In genomic region chr9:32400662-32401161, GRCm38 (mm10) we compare ENCODE assay signal across 10 mouse cellular contexts. TPM values are rescaled to one million over a fixed set of nuclear protein-coding genes. Genes with fewer than 3 reads are reported as not detected.
A peak's percentile ranks its signal among the peaks of the same experiment; 100 is the strongest.
DNase-seq lines count a peak whose midpoint lies in the region; ATAC-seq and TF ChIP-seq lines count a peak whose summit lies in the region.
"Had no signal": no experiment of that assay in that cellular context is flagged by ENCODE, and none has a peak within 500 bp of the region (broad histone marks: within the 10 kb centered on the region; RNA-seq: fewer than 3 reads in every experiment).

No protein-coding gene starts in this region.

- peak; percentile 28 for ATAC-seq in granulocyte monocyte progenitor cell, adult 5-6 weeks (replicated peaks; ENCODE audit: poor library complexity, severe bottlenecking)
- peak; percentile 83 for ATAC-seq in liver, embryonic 15.5 days (ENCODE audit: insufficient read depth)
- ATAC-seq in activated CD4-positive, CD25-positive, alpha-beta regulatory T cell, adult 4 months = no peak

- H3K9ac ChIP-seq in MEL (ENCODE audit: control insufficient read depth, low read depth, low read length, poor library complexity, severe bottlenecking) = no peak overlapping the region
- no peak overlapping the region for H3K9ac ChIP-seq in liver, embryonic 15.5 days

- H3K4me2 ChIP-seq in liver, embryonic 15.5 days = peak overlapping the region; percentile 8; the same call in 1 of the 2 replicates

- no peak for TF ChIP-seq POLR2A in MEL (IDR thresholded peaks at IDR 0.05; ENCODE audit: control insufficient read depth in 1 of 2, insufficient read depth in 1 of 2, low read depth in 1 of 2, low read length in 2 of 2, poor library complexity in 1 of 2)

- peaks cover 0 to 2% of the 10 kb centered on the region in 2 experiments; a peak in 2 of 4 replicates for H3K36me3 ChIP-seq in MEL (ENCODE audit: control insufficient read depth in 1 of 2, insufficient read depth in 2 of 2, low read length in 2 of 2)
- H3K36me3 ChIP-seq in liver, embryonic 15.5 days (replicated peaks) = no peaks in the 10 kb centered on the region

- WGBS in liver, embryonic 15.5 days (ENCODE audit: insufficient replicate concordance) = 10% methylated on average over 5 of the region's 5 CpGs

- peak; percentile 46 for DNase-seq in MEL (ENCODE audit: low read depth, low spot score)
- DNase-seq in kidney, adult 11 months = peak; percentile 79
- no peak for DNase-seq in cerebellum, adult 8-10 months
- DNase-seq in retina, postnatal 1 day = no peak
- DNase-seq: right cerebral cortex, postnatal 4 days had no signal

- no peaks in the 10 kb centered on the region for H3K9me3 ChIP-seq in MEL (replicated peaks; ENCODE audit: insufficient read depth, low read length)
- no peaks in the 10 kb centered on the region for H3K9me3 ChIP-seq in liver, embryonic 15.5 days (replicated peaks)

- no peak overlapping the region for H3K4me3 ChIP-seq in MEL (ENCODE audit: control insufficient read depth in 1 of 2, insufficient read depth in 1 of 2, low read depth in 2 of 2, low read length in 2 of 2)
- H3K4me3 ChIP-seq in liver, embryonic 15.5 days (replicated peaks) = no peak overlapping the region

- TF ChIP-seq CTCF in MEL (IDR thresholded peaks at IDR 0.05 in 2 of 3, conservative IDR thresholded peaks at IDR 0.05 in 1 of 3; ENCODE audit: control insufficient read depth in 1 of 3, insufficient read depth in 1 of 3, low read depth in 2 of 3, low read length in 3 of 3, poor library complexity in 1 of 3, severe bottlenecking in 1 of 3) = no peak

- H3K27me3 ChIP-seq in MEL (ENCODE audit: control insufficient read depth in 1 of 2, insufficient read depth in 2 of 2, low read length in 2 of 2) = no peaks in the 10 kb centered on the region; a peak in 1 of 4 replicates
- no peaks in the 10 kb centered on the region for H3K27me3 ChIP-seq in liver, embryonic 15.5 days

- TF ChIP-seq EP300 in MEL (IDR thresholded peaks at IDR 0.05; ENCODE audit: low read depth in 1 of 2, low read length in 2 of 2) = peak in 1 of 2 experiments; percentile 60; a peak in 2 of 4 replicates

- no peak for TF ChIP-seq RAD21 in MEL (IDR thresholded peaks at IDR 0.05; ENCODE audit: low read depth, low read length)

- H3K4me1 ChIP-seq in MEL (ENCODE audit: control insufficient read depth in 1 of 2, insufficient read depth in 2 of 2, low read length in 2 of 2) = peaks cover 0 to 11% of the 10 kb centered on the region in 2 experiments; a peak in 2 of 4 replicates
- H3K4me1 ChIP-seq in liver, embryonic 15.5 days (replicated peaks) = peaks cover 5% of the 10 kb centered on the region

- no peak overlapping the region for H3K27ac ChIP-seq in MEL (ENCODE audit: control insufficient read depth, low read depth, low read length)
- peak overlapping the region; percentile 73 for H3K27ac ChIP-seq in liver, embryonic 15.5 days (replicated peaks)

- H3K79me2 ChIP-seq in MEL (ENCODE audit: control insufficient read depth, insufficient read depth, low read length, poor library complexity) = no peaks in the 10 kb centered on the region

TF ChIP-seq in MEL, 35 proteins besides CTCF, POLR2A, EP300 and RAD21:
- 0 out of 2 replicates have a peak, but pooled peaks have one; percentile 10 for TF ChIP-seq RCOR1 (IDR thresholded peaks at IDR 0.05; ENCODE audit: low read depth, low read length)
- no peak for TF ChIP-seq HCFC1 (IDR thresholded peaks at IDR 0.05; ENCODE audit: low read depth, low read length)
- TF ChIP-seq GATA1 (IDR thresholded peaks at IDR 0.05; ENCODE audit: low read depth, low read length) = peak; percentile 36; the same call in 1 of the 2 replicates

RNA-seq across cellular contexts. Expression of gene Kcnj1, which starts 28.4 kb away (rescaled TPM):
- total RNA-seq in MEL (2012; rRNA removed) = not detected in 2 replicates
- not detected for polyA plus RNA-seq in MEL (2012; ENCODE audit: insufficient read depth in 1 of 2, insufficient read length in 2 of 2, low read depth in 1 of 2, low replicate concordance in 2 of 2, missing spikeins in 1 of 2)
- not detected in 2 replicates for total RNA-seq in granulocyte monocyte progenitor cell, adult 5-6 weeks (2014; fragmentation: Nextera tagmentation)
- total RNA-seq in granulocyte monocyte progenitor cell, adult 5-6 weeks (2017) = not detected in 2 replicates
- not detected in 2 replicates for polyA plus RNA-seq in liver, embryonic 15.5 days (2015; fragmentation: Nextera tagmentation; extraction: Ambion mirVana)
- not detected for polyA plus RNA-seq in activated CD4-positive, CD25-positive, alpha-beta regulatory T cell, adult 4 months (2017; shearing (Covaris generic))
- total RNA-seq: layer of hippocampus, postnatal 25 days had no signal

RNA-seq across cellular contexts. Expression of gene Kcnj5, which starts 56.6 kb away (rescaled TPM):
- not detected in 2 replicates for total RNA-seq in MEL (2012; rRNA removed)
- not detected for polyA plus RNA-seq in MEL (2012; ENCODE audit: insufficient read depth in 1 of 2, insufficient read length in 2 of 2, low read depth in 1 of 2, low replicate concordance in 2 of 2, missing spikeins in 1 of 2)
- not detected in 2 replicates for total RNA-seq in granulocyte monocyte progenitor cell, adult 5-6 weeks (2014; fragmentation: Nextera tagmentation)
- 0.15 and 0.26 TPM in 2 replicates for total RNA-seq in granulocyte monocyte progenitor cell, adult 5-6 weeks (2017)
- polyA plus RNA-seq in liver, embryonic 15.5 days (2015; fragmentation: Nextera tagmentation; extraction: Ambion mirVana) = 1.2 TPM in 2 replicates
- not detected for polyA plus RNA-seq in activated CD4-positive, CD25-positive, alpha-beta regulatory T cell, adult 4 months (2017; shearing (Covaris generic))
- total RNA-seq: monocyte, adult 5-6 weeks had no signal

Comparison
In these comparisons a context has a peak if more than half of its experiments do, and no peak if none do; other contexts are left out.
1. DNase-seq: peak in MEL (single experiment) and kidney, adult 11 months (single experiment); none in cerebellum, adult 8-10 months (single experiment) and retina, postnatal 1 day (single experiment).